Mouse (Mus musculus): ENCODE data around the gene Agpat1. TPM values are rescaled to one million over a fixed set of nuclear protein-coding genes. Genes with fewer than 3 reads are reported as not detected.
A peak's percentile ranks its signal among the peaks of the same experiment; 100 is the strongest.

Agpat1 gene
- total RNA-seq, 1 experiment from 2014 or later: 105 TPM

DNA sequence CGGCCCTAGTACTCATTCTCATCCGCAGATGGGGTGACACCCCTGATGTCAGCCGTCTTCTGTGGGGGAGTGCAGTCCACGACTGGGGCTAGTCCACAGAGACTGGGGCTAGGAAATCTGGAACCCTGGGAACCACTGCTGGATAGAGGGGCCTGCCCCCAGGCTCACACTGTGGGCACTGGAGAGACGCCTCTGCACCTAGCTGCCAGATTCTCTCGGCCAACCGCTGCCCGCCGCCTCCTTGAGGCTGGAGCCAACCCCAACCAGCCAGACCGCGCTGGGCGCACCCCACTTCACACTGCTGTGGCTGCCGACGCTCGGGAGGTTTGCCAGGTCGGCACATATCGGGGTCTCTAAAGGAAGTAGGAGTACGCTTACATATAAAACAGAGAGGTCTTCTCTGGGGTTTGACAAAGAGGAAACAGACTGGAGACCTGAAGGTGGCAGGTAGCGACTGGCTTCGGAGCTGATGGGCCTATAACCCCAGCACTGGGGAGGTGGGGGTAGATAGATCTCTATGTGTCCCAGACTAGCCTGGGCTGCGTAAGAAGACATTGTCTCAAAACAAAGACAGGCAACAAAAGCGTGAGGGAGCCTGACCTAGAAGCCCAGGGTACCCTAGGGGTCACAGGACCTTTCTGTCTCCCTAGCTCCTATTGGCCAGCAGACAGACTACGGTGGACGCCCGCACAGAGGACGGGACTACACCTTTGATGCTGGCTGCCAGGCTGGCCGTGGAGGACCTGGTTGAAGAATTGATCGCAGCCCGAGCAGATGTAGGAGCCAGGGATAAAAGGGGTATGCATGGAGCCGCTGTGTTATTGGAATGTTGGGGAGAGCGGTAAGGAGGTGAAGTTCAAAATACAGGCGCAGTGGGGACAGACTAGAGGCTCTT, 17.9 kb upstream of the Agpat1 start:
- no peak for DNase-seq

DNA sequence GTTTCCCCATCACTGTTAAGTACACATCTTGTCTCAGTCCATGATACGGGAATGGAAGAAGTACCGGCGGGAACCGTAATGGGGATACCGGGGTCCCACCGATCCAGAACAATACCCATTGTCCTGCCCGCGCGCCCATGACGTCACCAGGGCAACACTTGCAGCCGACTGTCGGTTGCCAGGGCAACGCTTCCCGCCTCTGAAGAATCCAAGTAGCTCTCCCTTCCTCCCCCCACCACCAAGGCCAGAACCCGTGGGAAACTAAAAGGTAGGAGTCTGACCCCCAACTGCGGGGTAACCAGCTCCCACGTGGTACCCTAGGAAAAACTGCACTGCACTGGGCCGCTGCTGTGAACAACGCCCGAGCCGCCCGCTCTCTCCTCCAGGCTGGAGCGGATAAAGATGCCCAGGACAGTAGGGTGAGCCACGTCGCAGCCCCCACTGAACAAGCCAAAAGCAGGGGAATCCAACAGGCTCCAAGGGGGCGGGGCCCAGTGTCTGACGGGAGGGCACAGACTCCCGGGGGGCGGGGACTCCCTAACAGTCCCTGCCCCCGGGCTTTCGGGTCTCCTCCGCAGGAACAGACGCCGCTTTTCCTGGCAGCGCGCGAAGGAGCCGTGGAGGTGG, 17.2 kb upstream of the Agpat1 start:
- peak; percentile 89 for DNase-seq

DNA sequence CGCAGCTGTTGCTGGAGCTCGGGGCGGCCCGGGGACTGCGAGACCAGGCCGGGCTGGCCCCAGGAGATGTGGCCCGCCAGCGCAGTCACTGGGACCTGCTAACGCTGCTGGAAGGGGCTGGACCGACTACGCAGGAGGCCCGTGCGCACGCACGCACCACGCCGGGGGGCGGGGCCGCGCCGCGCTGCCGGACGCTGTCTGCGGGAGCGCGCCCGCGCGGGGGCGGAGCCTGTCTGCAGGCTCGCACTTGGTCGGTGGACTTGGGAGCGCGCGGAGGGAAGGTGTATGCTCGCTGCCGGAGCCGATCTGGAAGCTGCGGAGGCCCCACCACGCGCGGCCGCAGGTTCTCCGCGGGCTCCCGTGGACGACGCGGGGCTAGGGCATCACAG, 16.6 kb upstream of the Agpat1 start:
- peak; percentile 98 for DNase-seq

DNA sequence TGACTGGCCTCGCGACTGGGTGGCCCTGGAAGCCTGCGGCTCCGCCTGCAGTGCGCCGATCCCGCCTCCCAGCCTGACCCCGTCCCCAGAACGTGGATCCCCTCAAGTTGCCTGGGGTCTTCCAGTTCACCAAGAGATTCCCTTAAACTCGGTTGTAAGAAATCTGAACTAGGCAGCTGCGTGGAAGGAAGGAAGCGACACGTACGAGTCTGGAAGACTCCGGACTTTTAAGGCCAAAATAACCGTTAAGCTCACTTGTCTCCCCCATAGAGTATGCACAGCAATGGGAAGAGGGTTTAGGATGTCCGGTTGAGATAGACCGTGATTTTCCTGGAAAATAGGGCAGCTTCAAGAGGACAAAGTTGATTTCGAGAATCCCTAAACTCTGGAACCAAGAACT, 16.2 kb upstream of the Agpat1 start:
- no peak for DNase-seq

DNA sequence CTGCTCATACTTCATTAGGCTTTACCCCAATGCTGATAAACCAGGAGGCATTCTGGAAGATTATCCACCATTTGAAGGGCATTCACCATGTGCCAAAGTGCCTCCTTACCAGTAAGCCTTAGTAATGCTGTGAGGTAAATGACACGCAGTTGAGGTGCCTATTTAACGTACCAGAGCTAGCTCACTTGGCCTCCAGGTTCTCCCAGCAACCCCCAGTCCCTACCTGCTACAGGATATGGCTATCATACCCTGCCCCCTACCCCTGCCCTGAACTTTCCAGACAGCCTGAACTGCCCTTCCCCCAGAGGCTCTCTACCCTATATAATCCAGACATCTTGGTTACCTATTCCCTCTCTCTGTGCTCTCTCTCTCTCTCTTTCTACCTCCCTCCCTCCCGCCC, 15.3 kb upstream of the Agpat1 start:
- DNase-seq: no peak

DNA sequence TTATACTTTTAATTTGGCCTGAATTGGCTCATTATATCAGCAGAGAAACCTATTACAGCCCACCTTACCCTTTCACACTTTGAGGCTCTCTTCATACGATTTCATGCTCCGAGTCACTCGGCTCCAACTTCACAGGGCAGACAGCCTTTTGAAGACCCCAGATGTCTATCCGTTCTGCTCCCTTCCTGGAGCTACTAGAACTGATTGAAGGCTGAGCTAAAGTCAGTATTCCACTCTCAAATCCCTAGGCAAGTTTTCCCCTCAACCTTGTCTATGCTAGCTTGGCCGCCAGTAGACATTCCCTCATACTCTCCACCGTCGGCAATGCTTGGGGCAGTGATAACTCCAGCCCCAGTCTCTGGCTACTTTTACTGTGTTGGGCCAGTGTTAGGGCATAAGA, 14.9 kb upstream of the Agpat1 start:
- DNase-seq: no peak

DNA sequence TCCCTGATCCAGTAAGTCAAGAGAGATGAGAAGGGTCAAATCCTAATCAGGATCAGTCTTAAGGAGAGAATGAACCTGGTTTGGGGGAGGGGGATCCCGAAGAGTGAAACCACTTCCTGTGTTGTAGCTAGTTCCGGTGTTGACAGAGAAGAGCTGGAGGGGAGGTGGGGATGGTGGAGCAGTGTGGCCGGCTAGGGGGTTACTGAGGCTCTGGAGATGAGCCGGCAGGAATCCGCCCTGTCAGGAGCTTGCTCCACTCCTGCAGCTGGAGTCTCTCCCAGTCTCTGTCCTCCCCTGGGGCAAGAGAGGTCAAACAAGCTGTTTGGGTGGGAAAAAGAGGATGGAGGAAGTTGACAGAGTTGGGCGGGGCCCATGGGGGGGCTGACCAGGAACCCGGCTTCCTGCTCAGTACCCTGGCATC, 14.4 kb upstream of the Agpat1 start, which contains the start of gene Gpsm3:
Gene Gpsm3 (plus strand): TSS at position 126 of the 421 bp plus-strand sequence.
- no peak for DNase-seq

DNA sequence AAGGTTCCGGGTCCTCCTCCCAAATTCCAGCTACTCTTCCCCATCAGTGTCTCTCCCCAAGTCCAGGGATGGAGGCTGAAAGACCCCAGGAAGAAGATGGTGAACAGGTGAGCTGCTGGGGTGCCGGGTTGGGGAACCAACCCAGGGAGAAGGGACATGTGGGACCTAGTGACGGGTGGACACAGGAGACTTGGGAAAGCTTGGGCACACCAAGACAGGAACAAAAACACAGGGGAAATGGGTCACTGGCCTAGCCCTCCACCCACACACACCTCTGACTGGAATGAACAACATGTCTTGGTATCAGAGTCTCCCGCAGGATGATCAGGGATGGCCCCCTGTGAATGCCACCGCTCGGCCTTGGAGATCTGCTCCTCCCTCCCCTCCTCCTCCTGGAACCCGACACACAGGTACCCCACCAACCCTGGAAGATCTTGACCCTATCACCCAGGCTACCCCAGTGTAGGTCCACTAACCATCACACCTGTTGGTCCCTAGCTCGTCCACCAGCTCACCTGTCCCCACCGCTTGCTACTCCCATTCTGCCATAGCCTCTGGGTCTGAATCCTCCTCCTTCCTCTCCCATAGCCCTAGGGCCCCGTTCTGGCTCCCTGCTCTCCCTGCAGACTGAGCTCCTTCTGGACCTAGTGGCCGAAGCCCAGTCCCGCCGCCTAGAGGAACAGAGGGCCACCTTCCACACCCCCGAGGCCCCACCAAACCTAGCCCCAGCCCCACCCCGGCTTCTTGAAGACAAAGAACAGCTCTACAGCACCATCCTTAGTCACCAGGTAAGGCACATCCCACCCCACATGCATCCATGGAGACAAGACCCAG, 13.7 kb upstream of the Agpat1 start:
- DNase-seq: no peak

DNA sequence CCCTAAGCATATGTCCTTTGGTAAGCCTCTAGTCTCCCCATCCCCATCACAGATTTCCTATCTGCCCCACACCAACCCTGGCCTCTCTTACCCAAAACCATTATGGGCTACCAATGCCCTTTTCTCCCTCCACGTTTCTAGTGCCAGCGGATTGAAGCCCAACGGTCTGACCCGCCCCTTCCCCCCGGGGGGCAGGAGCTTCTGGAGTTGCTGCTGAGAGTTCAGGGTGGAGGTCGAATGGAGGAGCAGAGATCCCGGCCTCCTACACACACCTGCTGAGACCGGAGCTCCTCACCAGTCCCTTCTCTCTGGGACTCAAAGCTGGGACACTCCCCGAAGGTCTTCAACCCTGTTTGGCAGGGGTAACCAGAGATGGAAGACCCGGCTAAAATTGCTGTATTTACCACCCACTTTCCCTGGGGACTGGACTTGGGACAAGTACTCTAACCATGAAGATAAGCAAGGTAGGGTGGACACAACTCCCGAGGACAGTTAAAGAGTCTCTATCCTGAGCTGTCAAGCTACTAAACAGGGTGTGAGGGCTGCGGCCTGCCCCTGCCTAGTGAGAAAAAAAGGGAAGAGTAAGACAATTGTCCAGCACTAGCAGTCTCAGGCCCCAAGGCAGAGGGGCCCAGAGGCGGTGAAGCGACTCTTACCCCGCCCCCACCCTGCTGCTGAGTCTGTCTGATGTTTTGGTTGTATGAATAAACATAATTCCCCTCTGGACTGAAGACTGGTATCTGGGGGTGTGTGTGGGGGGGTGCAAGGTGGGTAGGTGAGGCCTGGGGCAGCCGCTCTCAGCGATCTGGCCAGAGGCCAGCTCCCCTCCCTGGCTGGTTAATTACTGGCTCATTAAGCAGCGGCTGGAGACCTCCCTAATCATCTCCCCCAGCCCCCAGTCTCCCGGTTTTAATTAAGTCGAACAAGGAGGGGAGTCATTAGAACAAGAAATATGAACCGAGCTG, 12.8 kb upstream of the Agpat1 start, which contains the start of gene Pbx2:
Gene Pbx2 (plus strand): TSS at position 238 of the 965 bp plus-strand sequence.
- DNase-seq: no peak

DNA sequence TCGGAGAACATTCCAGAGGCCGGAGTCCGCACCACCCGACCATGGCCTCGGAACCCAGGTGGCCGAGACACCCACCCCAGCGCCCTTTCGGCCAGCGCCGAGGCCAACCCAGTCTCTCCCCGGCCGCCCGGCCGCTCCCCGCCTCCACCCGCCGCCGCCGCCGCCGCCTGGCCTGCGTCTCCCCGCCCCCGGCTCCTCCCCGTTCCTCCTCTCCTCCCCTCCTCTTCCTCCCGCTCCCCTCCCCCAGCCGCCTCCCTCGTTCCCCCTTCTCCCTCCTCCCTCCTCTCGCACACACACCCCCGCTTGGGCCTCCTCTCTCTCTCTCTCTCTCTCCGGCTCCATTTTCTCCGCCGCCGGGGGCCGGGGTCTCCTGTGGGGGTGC, 12.1 kb upstream of the Agpat1 start:
- peak; percentile 97 for DNase-seq

DNA sequence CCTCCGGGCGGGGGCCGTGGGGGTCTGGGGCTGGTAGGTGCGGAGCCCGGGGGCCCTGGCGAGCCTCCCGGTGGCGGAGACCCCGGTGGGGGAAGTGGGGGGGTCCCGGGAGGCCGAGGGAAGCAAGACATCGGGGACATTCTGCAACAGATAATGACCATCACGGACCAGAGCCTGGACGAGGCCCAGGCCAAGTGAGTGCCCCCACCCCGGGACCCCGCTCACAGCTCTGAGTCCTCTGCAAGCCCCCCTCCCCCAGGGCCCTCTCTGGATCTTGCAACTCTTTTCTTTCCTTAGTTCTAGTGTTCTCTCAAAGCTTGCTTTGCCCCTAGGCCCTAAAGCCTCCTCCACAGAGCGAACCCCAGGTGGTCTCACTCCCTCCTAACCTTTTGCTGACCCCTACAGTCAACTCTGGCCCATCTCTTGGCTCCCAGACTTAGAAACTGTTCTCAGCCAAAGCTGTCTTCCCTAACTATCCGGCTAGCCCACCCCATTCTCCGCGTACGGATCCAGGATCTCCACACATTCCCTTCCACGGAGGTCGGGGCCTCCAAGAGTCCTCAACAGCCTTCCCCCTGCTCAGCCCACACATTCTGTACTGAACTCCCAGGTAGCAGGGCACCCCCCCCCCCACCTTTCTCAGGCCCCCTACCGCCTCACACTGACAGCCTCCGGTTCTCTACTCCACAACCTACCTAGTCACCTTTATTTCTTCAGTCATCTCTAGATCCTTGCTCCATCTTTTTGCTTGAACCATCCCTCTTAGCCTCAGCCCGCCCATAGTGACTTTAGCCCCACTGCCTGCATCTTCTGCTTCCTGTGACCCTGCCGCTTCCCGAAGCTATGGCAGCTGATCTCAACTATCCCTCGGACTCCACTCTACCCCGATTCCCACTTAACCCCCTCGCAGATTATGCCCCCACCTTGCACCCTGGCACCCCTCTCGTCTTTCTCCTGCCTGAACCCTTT, 11.2 kb upstream of the Agpat1 start:
- DNase-seq: no peak

DNA sequence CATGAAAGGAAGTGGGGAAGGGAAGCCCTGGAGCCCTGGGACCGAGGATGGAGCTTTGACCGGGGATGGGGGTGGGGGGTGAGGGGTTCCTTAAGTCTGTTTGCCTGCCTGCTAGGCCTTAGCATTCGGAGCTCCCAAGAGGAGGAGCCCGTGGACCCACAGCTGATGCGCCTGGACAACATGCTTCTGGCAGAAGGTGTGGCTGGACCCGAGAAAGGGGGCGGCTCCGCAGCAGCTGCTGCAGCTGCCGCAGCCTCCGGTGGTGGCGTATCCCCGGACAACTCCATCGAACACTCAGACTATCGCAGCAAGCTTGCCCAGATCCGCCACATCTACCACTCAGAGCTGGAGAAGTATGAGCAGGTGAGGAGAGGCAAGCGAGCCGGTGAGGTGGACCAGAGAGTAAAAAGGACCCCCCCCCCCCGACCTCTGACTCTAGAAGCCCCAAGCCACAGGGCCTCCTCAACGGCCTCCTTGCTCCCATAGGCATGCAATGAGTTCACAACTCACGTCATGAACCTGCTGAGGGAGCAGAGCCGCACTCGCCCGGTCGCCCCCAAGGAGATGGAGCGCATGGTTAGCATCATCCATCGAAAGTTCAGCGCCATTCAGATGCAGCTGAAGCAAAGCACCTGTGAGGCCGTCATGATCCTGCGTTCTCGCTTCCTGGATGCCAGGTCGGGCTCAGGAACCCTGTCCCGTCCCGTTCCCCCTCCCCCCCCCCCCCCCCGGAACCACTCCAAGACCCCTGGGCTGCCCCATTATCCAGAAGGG, 10.1 kb upstream of the Agpat1 start:
- DNase-seq: no peak

DNA sequence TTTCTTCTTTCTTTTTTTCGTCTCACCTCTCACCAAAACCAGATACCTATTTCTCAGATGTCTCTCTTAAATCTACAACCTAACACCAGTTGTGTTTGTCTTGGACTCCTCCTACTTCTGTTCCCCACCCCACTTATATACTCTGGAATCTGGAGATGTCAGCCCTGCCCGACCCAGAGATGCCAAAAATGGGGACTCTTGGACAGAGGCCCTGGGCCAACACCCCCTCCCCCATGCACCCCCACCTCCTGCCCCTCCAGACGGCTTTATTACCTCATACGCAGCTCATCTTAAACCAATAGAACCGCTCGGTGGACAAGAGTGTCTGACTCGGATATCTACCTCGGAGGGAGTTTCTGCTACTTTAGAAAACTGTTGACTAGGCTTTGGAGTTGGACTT, 8.0 kb upstream of the Agpat1 start:
- no peak for DNase-seq

DNA sequence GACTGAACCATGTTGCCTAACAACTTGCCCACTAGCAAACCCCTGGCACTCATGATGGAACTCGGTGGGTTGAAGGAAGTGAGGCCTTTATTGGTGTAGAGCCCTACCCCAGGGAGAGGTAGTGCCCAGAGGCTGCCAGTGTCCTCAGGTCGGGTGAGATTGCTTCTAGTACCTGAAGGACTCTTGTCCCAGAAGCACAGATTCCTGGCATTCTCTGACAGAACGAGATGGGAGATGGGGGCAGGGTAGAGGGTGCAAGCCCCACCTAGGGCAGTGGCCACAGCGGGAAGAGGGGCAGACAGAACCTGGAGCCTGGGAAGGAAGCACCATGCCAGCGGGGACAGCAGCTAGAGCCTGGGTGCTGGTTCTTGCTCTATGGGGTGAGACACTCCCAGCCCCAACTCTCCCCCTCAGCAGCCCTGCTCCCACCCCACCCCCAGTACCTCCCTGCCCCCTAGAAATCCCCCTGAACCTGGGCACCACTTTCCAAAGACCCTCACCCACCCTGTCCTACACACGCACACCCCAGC, 6.4 kb upstream of the Agpat1 start, which contains the start of gene Ager:
Gene Ager (plus strand): TSS at position 297 of the 530 bp plus-strand sequence.
- DNase-seq: no peak

DNA sequence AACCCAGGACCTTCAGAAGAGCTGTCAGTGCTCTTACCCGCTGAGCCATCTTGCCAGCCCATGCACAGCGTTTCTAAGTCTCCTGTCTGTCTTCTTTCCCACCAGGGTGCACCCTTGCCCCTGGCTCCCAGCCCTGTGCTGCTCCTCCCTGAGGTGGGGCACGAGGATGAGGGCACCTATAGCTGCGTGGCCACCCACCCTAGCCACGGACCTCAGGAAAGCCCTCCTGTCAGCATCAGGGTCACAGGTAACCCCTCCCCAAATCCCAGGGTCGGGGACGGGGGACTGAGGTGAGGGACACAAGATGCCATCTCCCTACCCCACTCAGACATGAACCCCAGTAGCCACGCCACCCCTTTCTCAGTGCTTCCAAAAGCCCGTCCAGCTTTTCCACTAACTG, 4.2 kb upstream of the Agpat1 start:
- DNase-seq: no peak

DNA sequence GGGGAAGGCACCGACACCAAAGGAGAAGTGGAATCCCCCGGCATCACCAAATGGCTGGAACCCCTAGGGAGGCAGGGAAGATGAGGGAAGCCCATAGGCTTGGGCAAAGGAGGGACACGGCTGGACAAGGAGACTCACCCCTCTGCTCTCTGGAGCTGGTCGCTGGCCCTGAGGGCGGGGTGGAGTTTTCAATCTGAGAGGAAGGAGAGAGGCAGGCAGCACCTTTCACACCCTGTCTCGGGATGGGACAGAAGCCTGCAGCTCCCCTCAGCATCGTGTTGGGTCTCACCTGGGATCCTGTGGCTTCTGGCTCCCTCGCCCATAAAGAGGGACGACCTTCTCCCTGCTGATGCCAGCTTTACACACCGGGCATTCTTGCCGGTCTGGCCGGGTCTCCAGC, 2.3 kb upstream of the Agpat1 start:
- DNase-seq: no peak

DNA sequence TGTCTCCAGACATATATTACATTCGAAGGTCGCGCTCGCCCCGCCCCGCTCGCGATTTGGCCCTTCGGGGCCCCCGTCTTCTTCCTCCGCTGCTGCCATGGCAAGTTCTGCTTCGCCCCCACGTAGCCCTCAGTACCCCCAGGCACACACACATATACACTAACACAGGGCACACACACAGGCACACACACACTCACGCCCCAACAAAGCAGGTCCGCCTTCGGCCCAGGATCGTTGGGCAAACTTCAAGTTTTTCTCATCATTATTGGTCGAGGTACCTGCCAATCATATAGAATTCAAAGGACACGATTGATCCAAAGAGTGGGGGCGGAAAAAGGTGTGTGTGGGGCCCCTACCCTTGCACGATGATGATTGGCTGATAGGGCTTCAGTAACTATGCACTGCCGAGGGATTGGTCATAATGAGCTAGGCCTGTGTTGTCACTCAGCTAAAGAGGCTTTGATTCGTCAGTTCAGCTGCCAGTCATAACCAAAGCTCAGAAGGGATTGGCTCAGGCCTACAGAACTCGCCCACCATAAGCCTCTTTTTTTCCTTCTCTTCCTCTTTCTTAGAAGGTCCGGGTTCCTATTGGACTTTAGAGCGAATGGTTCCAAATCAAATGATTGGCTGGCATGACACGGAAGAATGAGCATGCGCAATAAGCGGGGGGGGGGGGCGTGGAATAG, 544 bp upstream of the Agpat1 start, which contains the start of gene Rnf5:
Gene Rnf5 (minus strand): TSS at position 316 of the 686 bp plus-strand sequence.
- DNase-seq: peak; percentile 93

DNA sequence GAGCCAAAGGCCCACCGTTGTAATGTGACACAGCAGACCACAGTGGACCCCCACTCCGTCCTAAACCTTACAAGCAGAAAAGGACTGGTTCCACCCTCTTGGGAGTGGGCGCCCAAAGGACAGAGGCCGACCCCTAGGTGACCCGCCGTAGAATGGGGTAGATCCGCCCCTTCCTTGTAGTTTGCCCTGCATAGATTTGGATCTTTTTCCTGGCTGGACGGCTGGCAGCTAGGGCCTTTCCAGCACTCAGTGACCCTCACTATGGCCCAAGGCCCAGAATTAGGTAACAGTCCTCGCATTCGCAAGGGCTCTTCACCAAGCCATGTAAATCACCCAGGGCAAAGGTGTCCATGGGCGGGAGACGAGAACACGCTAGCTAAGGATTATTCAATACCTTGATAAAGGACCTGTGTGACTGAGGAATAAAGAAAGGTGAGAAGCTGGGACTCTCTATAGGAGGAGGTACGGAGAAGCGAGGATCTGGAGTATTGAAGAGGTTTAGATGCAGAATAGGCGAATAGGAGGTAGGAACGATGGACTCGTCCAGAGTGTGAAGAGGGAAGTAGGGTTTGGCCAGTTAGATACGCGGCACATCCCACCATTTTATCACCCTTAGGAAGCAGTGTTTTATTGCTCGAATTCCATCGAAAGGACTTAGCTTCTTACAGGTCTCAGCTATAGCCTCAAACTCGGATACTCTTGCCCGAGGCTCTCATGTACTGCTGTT, 612 bp downstream of the Agpat1 start:
- peak; percentile 46 for DNase-seq
